Mouse (Mus musculus) large intestine, adult 2 months (tissue): ENCODE results near the gene Nudt2. TPM values are rescaled to one million over a fixed set of nuclear protein-coding genes. Genes with fewer than 3 reads are reported as not detected.

ENCODE experiments used
- DNase-seq: peaks from one replicate; pipeline ENCODE4 v3.0.0-alpha.2; 2012; ENCODE audit warnings: low read depth, low spot score
- WGBS: fragments of 180-500 bp; shearing (Covaris S2); methylation state at CpG from one replicate; pipeline ENCODE4 v1.1.7; 2018; 5-methylcytosine and 5-hydroxymethylcytosine counted together
- polyA plus RNA-seq: library from polyadenylated mRNA; depleted of rRNA; stranded (reverse); fragments of >200 nt; gene quantifications from 2 replicates; pipeline ENCODE4 v1.2.3, GENCODE M21; 2012

Gene Nudt2
- polyA plus RNA-seq, 1 experiment: 27.4 TPM

DNA sequence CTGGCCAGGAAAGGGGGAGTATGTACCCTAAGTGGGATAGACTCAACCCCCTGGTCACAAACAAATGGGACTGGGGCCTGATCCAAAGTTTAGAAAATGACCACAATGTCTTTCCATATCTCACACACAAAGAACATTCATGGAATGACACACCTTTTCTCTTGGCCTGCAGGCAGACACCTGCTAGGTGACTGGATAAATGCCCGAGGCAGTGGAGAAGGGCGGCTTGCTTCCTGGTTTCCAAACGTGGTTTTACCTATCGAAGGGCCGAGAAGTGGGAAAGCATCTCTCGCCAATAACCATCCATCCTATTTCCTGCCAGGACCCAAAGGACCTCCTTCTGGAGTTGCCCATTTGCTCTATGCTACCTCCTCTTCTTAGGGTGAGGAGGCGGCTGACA, 28.0 kb downstream of the Nudt2 start:
- WGBS: 40% methylated on average over 7 of the region's 7 CpGs
- DNase-seq: no peak

DNA sequence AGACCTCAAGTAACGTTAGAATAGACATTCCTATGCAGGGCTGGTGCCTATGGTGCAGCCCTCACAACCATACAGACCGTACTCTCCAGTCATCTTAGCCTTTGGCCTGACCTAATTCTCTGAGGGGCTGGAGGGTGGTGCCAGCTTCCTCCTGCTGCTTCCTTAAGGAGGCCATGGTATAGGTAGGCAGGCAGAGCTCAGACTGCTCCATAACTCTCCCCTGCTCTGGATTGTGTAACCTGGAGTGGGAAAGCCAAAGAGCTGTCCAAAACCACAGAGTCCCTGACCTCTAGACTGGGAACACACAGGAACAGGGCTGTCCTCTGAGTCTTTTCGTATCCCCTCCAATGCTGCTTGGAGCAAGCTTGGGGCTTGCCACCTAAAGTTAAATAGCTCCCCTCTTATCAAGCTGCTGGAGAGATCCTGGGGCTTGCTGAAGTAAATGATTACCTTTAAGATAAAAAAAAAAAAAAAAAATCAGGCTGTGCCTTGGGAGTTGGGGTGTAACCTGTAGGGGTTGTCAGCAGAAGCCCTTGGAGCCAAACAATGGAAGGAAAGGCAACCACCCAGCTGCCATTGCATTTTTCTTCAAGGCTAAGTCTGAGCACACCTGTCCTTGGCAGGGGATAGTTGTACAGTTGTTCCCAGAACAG, 28.6 kb downstream of the Nudt2 start:
- no peak for DNase-seq
- WGBS: 36% methylated on average over 3 of the region's 3 CpGs

DNA sequence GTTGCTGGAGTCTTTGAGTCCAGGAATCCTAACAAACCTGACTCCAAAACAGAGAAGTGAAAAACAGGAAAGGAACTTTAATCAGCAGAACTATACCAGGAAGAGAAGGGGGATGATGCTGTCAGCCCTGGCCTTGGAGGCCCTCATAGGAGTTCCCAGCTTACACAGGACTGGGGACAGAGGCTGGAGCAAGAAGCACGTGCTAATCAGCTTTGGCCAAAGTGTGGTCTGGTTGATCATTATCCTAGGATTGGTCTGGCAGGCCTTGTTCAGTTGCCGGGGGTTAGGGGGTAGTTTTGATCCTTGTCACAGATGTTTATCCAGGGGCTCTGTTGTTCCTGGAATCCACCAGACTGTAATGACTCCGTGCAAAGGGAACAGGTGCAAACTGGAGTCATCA, 29.4 kb downstream of the Nudt2 start:
- 23% methylated on average over 3 of the region's 3 CpGs for WGBS
- DNase-seq: no peak

DNA sequence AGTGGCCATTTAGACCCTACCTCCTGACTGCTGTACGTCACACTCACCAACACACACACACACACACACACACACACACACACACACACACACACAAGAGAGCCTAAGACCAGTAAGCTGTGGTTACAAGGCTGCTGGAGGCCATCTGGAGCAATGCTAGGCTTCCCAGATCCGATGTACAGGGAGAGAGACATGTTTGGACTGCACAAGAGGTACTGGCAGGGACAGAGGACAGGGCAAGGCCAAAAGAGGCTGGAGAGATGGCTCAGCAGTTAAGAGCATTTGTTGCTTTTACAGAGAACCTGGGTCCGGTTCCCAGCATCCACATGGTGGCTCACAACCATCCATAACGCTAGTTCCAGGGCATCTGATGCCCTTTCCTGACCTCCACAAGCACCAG, 30.1 kb downstream of the Nudt2 start:
- DNase-seq: no peak
- 67% methylated on average over 4 of the region's 4 CpGs for WGBS

DNA sequence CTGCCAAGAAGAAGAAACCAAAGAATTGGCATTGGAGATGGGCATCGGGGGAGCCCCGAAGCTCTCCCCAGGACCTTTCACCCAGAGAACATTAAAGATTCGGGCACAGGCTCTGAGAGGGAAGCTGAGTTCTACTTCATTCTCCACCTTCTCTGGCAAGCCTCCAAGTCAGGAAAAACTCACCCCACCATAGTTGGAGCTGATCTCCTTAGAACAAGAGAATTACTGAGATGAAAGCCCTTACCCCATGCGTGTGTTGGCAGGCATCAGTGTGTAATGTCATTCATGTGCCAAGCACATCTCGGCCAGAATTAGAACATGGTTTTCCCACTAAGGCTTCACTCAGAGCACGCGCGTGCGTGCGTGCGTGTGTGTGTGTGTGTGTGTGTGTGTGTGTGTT, 30.9 kb downstream of the Nudt2 start:
- WGBS: 51% methylated on average over 11 of the region's 11 CpGs
- no peak for DNase-seq

DNA sequence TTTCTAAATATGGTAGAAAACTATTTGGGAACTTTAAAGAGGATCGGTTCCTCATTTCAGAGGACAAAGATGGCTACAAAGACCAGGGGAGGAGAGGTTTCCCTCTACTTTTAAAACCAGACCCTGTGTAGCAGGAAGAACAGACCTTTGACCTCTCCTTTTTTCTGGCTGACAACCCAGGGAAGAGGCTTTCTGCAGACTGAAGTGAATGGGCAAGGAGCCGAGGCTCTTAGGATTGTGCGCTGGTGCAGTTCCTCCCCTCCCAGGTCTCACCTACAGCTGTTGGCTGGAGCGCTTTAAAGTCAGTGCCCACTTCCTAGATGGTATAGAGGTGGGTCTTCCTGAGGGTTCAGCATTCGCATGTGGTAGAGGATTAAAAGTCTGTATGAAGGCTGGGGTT, 32.1 kb downstream of the Nudt2 start:
- 56% methylated on average over 5 of the region's 5 CpGs for WGBS
- DNase-seq: no peak

DNA sequence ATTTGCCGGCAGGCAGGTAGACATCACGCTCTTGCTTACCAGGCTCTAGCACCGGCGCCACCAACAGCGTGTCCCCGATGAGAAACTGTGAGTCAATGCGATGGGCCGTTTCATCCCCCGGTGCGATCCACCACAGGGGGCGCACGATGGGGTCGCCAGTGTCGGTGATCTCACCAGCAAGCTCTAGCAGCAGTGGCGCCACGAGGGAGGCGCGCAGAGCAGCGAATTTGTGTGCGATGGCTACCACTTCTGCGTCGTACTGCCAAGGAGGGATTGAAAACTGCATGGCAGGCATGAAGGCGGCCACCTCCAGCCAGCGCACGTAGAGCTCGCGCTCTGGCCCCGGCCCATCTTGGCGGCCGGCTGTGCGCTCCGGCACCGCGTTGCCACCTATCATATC, 32.6 kb downstream of the Nudt2 start:
- no peak for DNase-seq
- WGBS: 65% methylated on average over 34 of the region's 34 CpGs

DNA sequence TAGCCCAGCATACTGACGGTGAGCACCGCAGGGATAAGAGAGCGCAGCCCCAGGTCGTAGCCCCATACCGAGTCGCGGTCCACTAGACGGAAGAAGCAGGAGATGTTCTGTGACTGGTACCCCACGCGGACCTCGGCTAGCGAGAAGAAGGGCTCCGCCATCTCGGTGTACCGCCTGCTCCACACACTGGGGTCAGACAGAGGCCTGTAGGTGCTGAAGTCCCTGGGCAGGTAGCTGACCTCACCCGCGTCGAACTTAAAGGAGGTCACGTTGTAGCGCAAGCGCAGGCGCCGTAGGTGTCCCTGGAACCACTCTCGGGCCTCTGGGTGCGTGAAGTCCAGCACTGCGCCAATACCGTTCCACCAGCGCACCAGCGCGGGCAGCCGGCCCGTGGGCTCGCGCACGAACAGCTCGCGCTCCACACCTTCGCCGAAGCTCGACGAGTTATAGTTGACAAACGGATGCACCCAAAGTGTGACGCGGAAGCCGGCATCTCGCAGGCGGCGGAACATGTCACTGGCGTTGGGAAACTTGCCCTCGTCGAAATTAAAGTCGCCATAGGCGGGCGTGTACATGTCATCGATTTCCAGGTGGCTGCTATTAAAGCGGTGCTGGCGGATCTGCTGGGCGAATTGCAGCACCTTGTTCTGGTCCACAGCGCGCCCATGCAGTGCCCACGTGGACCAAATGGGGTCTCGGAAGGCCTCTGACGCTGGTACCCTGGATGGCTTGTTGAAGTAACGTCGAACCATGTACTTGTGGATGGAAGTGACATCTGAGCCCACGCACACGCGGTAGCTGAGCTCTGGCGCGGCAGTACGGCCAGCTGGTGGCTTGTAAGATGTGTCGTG, 33.3 kb downstream of the Nudt2 start:
- WGBS: 69% methylated on average over 72 of the region's 72 CpGs
- DNase-seq: no peak

DNA sequence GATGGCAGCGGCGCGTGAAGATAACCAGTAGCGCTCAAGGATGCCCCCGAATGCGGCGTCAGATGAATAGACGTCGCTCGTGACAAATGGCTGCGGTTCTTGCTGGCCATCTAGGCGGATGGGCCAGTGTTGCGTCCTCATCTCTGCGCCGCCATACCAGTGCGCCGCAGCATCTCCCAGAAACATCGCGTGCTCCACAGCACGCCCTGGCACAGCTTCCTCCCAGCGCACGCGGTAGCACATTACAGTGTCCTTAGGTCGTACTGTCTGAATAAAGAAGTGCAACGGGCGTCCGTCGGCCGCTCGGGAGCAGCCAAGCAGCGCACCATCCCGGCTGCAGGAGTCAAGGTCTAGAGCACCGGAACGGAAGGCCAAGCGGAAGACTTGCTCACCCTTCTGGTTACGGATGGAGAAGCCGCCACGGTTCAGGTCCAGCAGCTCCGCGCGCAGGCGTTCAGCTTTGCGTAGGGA, 34.0 kb downstream of the Nudt2 start:
- 71% methylated on average over 43 of the region's 43 CpGs for WGBS

DNA sequence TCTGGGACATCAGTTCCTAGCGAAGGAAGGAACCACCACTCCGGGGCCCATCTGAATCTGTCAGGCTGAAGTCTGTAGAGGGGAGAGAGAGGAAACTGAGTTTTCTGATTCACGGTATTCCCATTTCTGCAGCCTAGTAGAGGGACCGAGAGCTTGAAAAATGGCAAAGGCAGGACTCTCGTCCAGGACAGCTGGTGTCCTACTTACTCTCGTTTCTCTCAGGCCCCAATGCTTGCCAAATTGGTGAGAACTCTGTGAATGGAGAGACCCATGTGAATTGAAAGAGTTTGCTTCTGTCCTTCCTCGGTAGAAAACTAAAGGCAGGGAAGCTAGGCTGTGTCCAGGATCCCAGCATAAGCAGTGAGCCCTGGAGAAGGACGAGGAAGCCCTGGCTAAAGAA, 34.7 kb downstream of the Nudt2 start:
- 86% methylated on average over 8 of the region's 8 CpGs for whole genome bisulfite sequencing
- no peak for DNase-seq

More for the DNA sequence above, 34.0 kb downstream of the Nudt2 start:
- no peak for DNase-seq

DNA sequence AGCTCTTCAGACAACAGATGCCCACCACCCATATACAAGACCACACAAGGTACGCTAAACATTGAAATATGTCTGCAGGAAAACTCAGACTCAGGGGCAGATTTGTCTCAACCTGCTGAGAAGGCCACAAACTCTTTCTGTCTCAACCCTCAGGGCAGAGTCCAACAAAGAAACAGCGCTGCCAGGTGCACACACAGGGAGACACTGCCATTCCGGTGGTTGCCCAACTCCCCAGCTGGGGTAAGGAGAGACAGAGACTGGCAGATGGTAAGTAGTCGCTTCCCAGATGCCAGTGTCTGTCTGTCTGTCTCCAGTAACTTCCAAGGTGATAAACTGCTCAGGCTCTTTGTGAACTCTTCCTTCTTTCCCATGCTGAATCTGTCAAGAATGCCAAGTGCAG, 35.8 kb downstream of the Nudt2 start:
- DNase-seq: no peak
- WGBS: 27% methylated on average over 4 of the region's 4 CpGs

DNA sequence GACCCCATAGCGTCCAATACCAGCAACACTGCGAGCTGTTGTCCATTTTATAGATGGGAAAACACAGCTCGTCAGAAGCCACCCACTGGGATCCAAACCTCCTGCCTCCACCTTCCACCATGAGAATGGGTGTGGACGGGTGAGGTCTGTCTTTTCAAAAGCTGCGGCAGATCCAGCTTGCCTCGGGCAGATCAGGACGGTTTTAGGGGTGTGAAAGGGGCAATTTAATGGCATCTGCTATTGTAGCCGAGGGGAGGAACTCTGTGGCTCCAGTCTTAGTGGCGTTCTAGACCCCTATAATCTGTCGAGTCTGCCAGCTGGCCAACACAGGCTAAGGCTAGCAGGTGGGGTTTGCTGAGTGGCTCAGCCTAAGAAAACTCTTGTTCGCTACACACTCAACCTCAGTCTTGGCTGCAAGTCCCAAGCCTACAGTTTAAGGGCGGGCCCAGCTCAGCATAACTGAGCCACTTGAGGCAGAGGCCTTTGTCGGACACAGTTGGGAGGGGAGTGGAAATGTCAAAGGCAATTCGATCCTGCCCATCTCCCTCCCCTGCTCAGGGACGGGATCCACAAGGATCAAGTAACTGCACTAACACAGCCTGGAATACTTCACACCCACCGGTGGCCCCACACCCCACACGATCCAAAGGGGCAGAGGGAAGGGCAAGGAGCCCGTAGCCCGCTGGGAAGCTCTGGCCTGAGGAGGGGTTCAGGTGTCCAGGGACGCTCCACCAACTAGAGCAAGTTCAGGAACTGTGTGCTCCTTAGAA, 37.4 kb downstream of the Nudt2 start:
- no peak for DNase-seq

DNA sequence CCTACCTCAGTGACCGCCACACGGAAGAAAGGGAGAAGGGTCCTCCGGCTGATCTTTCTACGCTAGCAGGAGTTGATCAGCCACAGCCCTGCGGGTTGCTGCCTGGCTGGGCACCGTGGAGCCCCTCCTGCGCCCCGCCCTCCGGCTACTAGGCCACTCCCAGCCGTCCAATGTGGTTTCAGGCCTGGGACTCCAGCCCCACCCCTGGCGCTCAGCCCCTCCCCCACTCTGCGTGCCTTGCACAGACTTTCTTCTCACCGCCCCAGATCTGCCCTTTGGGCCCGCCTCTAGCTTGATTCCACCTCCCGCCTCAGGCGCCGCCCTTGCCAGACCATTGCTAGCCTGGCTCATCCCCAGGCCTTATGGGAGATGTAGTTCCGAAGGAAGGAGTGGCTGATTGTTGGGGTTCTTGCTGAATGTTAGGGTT, 38.0 kb downstream of the Nudt2 start, which contains the start of gene AI464131:
TSS of gene AI464131 (minus strand) at position 91 of the 427 bp plus-strand sequence.
- WGBS: under 1% methylated on average over 18 of the region's 18 CpGs
- DNase-seq: peak; percentile 99

More for the DNA sequence above, 37.4 kb downstream of the Nudt2 start:
- 8% methylated on average over 20 of the region's 20 CpGs for WGBS

DNA sequence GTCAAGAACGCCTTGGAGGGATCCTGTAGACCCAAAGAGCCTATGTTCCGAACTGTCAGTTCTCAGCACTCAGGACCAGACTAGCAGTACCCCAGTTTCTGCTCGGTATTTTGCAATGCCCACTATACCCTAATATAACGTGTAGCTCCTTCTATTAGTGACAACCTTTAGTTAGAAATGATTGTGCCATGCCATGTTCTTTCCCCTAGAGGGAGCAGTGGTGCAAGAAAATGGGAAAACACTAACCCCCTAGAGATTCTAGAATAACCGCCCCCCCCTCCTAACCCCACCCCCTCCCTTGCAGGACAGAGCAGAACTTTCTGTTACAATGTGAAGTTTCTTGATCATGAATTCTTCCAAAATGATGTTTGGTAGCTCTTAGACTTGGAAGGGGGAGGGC, 39.4 kb downstream of the Nudt2 start:
- DNase-seq: no peak
- 81% methylated on average over 5 of the region's 5 CpGs for WGBS

DNA sequence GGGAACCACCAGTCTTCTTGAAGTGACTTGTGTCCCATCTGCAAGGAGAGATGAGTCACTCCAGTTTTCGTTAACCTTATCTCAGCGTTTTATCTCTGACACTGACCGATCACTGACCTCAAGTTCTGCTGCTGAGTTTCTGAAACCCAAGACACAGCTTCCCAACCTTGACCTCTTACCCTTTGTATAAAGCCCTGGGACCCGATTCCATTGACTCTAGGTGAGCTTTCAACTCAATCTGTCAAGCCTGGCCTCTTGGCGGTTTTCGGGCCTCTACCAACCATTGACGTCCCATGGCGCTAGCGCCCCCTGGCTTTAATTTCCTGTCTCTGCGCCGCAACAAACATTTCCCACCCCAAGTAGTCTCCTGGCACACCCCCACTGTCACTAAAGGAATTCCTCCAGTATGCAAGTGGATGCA, 40.2 kb downstream of the Nudt2 start:
- 73% methylated on average over 11 of the region's 11 CpGs for WGBS
- DNase-seq: no peak

DNA sequence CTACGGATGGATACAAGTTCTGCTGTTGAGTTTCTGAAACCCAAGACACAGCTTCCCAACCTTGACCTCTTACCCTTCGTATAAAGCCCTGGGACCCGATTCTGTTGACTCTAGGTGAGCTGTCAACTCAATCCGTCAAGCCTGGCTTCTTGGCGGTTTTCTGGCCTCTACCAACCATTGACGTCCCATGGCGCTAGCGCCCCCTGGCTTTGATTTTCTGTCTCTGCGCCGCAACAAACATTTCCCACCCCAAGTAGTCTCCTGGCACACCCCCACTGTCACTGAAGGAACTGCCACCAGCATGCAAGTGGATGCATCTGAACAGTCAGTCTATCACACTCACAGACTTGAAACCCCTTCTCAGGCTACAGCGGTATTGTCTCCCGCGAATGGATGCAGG, 41.2 kb downstream of the Nudt2 start:
- 19% methylated on average over 13 of the region's 13 CpGs for WGBS
- DNase-seq: no peak

DNA sequence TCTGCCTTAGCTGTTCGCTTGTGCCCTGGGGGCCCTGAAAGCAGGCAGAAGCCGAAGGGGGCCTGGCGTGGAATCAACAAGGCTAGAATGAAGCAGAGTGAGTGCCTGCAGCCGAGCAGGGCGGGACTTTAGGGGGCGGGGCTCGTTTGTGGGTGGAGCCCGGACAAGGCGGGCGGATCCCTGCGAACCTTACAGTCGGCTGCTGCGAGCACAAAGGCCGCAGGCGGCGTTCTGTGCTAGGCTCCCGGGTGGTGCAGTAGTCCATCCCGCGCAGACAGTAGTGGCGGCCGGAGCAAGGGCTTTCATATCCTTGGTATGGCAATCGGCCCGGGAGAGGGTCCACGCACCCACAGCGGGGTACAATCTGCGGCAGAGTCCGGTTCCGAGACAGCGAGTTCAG, 42.0 kb downstream of the Nudt2 start:
- no peak for DNase-seq
- WGBS: under 1% methylated on average over 29 of the region's 29 CpGs

DNA sequence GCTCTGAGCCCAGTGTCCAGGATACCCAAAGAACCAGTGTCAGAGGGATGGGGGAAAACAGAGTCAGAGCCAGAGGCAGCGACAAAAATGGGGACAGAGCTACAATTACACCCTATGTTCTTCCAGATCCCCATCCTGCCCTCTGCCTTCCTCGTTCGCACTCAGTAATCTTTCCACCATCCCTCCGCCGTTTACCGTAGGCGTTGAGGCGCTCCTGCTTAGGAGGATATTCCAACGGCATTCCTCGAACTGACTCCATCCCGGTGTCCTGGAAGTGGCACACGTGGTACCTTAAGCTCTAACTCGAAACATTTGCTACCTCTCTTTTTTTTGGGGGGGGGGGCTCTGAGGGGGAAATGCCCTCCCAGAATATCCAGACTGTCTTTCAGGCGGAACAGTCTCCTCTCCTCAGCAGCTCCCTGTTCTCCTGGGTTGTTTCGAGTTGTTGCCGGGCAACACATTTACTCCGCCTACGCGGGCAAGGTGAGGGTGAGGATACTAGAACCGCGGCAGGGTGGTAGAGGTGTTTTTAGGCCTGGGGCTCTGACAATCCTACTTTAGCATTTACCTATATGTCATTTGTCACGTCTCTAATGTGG, 42.5 kb downstream of the Nudt2 start:
- 10% methylated on average over 22 of the region's 22 CpGs for WGBS
- DNase-seq: no peak

DNA sequence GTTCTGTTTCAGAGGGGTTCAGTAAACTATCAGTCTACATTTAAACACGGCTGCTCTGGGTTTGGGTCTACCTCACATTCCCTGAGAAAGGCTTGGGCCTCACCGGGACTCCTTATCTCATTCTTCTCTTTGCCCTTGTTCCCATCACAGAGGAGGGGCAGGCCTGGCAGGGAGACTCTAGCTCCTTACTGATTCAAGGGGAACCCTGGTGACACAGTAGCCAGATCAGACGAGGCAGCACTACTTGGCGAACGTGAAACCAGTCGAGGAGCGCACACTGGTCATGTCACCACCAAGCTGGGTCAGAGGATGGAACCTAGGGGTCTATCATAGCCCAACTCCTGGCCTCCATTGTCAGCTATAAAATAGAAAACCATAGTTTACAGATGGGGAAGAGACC, 43.0 kb downstream of the Nudt2 start:
- DNase-seq: no peak
- WGBS: 69% methylated on average over 7 of the region's 7 CpGs

DNA sequence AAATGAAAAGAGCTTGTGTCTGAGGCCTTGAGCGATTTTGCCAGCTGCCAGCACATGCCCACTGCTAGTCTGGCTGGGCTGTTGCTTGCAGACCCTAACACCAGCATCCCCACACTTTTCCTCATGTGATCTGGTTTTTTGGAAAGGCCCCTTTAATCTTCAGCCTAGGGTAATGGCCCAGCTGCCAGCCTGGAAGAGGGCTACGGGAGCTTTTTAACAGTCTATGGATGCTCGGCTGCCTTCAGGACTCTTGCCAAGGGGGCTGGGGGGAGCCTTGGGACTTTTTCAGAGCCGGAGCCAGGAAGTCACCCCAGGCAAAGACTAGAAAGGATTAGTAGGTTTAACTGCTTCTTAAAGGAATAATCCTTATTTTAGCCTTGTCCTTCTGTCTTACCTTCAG, 48.4 kb downstream of the Nudt2 start:
- DNase-seq: no peak
- 49% methylated on average over 4 of the region's 4 CpGs for WGBS
